Mouse (Mus musculus): ENCODE data around the gene Gpm6b. TPM values are rescaled to one million over a fixed set of nuclear protein-coding genes. Genes with fewer than 3 reads are reported as not detected.

Gpm6b gene
- 97.7 and 104 TPM in 2 replicates for polyA plus RNA-seq (2014; fragmentation: Nextera tagmentation; extraction: Ambion mirVana)

GRCm38 (mm10) chrX:166238831-166239460, at the start of gene Gpm6b:
TSS of gene Gpm6b (plus strand) at chrX:166238911.
- H3K27me3 ChIP-seq (ENCODE audit: control insufficient read depth, insufficient read depth, low read length): peaks cover 11% of the 10 kb centered on the region
- peak within 1 kb of the TSS; percentile 81 for H3K4me2 ChIP-seq (ENCODE audit: low read depth, low read length, severe bottlenecking)
- H3K4me1 ChIP-seq (replicated peaks; ENCODE audit: control insufficient read depth, insufficient read depth, low read length): no peaks in the 10 kb centered on the region
- no peak within 1 kb of the TSS for H3K27ac ChIP-seq (ENCODE audit: low read depth, low read length)
- H3K4me3 ChIP-seq (ENCODE audit: low read depth, low read length): peak within 1 kb of the TSS; percentile 46
- WGBS: 25% methylated on average over 38 of the region's 63 CpGs
- no peaks in the 10 kb centered on the region for H3K9me3 ChIP-seq (ENCODE audit: control insufficient read depth, low read length)
- no peaks in the 10 kb centered on the region for H3K36me3 ChIP-seq (ENCODE audit: control insufficient read depth, insufficient read depth, low read length)
- peak; percentile 94 for ATAC-seq (replicated peaks; ENCODE audit: low FRiP score)
- peak within 1 kb of the TSS; percentile 55 for H3K9ac ChIP-seq (ENCODE audit: low read length)
- peak; percentile 75 for DNase-seq (ENCODE audit: low spot score)

GRCm38 (mm10) chrX:166196327-166196726, 42.4 kb upstream of the Gpm6b start:
- Histone ChIP-seq H3K27me3 (ENCODE audit: control insufficient read depth, insufficient read depth, low read length) (no peaks in the 10 kb centered on the region), H3K9me3 (ENCODE audit: control insufficient read depth, low read length) (no peaks in the 10 kb centered on the region), H3K4me2 (ENCODE audit: low read depth, low read length, severe bottlenecking) (no peak overlapping the region), H3K36me3 (ENCODE audit: control insufficient read depth, insufficient read depth, low read length) (no peaks in the 10 kb centered on the region), H3K9ac (ENCODE audit: low read length) (no peak overlapping the region), H3K4me3 (ENCODE audit: low read depth, low read length) (no peak overlapping the region), H3K27ac (ENCODE audit: low read depth, low read length) (no peak overlapping the region), H3K4me1 (replicated peaks; ENCODE audit: control insufficient read depth, insufficient read depth, low read length) (no peaks in the 10 kb centered on the region)
- ATAC-seq (replicated peaks; ENCODE audit: low FRiP score) (no peak), DNase-seq (ENCODE audit: low spot score) (no peak)

GRCm38 (mm10) chrX:166198266-166198665, 40.4 kb upstream of the Gpm6b start:
- Histone ChIP-seq H3K4me3 (ENCODE audit: low read depth, low read length) (no peak overlapping the region), H3K9me3 (ENCODE audit: control insufficient read depth, low read length) (no peaks in the 10 kb centered on the region), H3K9ac (ENCODE audit: low read length) (no peak overlapping the region), H3K36me3 (ENCODE audit: control insufficient read depth, insufficient read depth, low read length) (no peaks in the 10 kb centered on the region), H3K27ac (ENCODE audit: low read depth, low read length) (no peak overlapping the region), H3K4me1 (replicated peaks; ENCODE audit: control insufficient read depth, insufficient read depth, low read length) (no peaks in the 10 kb centered on the region), H3K4me2 (ENCODE audit: low read depth, low read length, severe bottlenecking) (no peak overlapping the region), H3K27me3 (ENCODE audit: control insufficient read depth, insufficient read depth, low read length) (no peaks in the 10 kb centered on the region)
- ATAC-seq (replicated peaks; ENCODE audit: low FRiP score) (no peak), DNase-seq (ENCODE audit: low spot score) (no peak)
- 96% methylated on average over 2 of the region's 2 CpGs for WGBS

- Histone ChIP-seq H3K4me2 (ENCODE audit: low read depth, low read length, severe bottlenecking) (no peak overlapping the region), H3K36me3 (ENCODE audit: control insufficient read depth, insufficient read depth, low read length) (no peaks in the 10 kb centered on the region), H3K9me3 (ENCODE audit: control insufficient read depth, low read length) (no peaks in the 10 kb centered on the region), H3K27me3 (ENCODE audit: control insufficient read depth, insufficient read depth, low read length) (no peaks in the 10 kb centered on the region), H3K4me1 (replicated peaks; ENCODE audit: control insufficient read depth, insufficient read depth, low read length) (no peaks in the 10 kb centered on the region), H3K9ac (ENCODE audit: low read length) (no peak overlapping the region), H3K4me3 (ENCODE audit: low read depth, low read length) (no peak overlapping the region), H3K27ac (ENCODE audit: low read depth, low read length) (no peak overlapping the region)
- DNase-seq (ENCODE audit: low spot score) (no peak), ATAC-seq (replicated peaks; ENCODE audit: low FRiP score) (no peak)
Measured at GRCm38 (mm10) chrX:166199812-166200211, 38.9 kb upstream of the Gpm6b start.

- no peak for ATAC-seq (replicated peaks; ENCODE audit: low FRiP score)
- H3K27me3 ChIP-seq (ENCODE audit: control insufficient read depth, insufficient read depth, low read length): peaks cover 2% of the 10 kb centered on the region; the same call in 1 of the 2 replicates
- DNase-seq (ENCODE audit: low spot score): no peak
- H3K36me3 ChIP-seq (ENCODE audit: control insufficient read depth, insufficient read depth, low read length): no peaks in the 10 kb centered on the region
- H3K27ac ChIP-seq (ENCODE audit: low read depth, low read length): no peak overlapping the region
- H3K4me3 ChIP-seq (ENCODE audit: low read depth, low read length): no peak overlapping the region
- no peak overlapping the region for H3K4me2 ChIP-seq (ENCODE audit: low read depth, low read length, severe bottlenecking)
- WGBS: 82% methylated on average over 2 of the region's 2 CpGs
- H3K4me1 ChIP-seq (replicated peaks; ENCODE audit: control insufficient read depth, insufficient read depth, low read length): no peaks in the 10 kb centered on the region
- no peaks in the 10 kb centered on the region for H3K9me3 ChIP-seq (ENCODE audit: control insufficient read depth, low read length)
- H3K9ac ChIP-seq (ENCODE audit: low read length): no peak overlapping the region
Measured at GRCm38 (mm10) chrX:166214576-166214975, 24.1 kb upstream of the Gpm6b start.

GRCm38 (mm10) chrX:166216248-166216647, 22.5 kb upstream of the Gpm6b start:
- ATAC-seq (replicated peaks; ENCODE audit: low FRiP score) (no peak), DNase-seq (ENCODE audit: low spot score) (no peak)
- Histone ChIP-seq H3K4me1 (replicated peaks; ENCODE audit: control insufficient read depth, insufficient read depth, low read length) (no peaks in the 10 kb centered on the region), H3K27ac (ENCODE audit: low read depth, low read length) (no peak overlapping the region), H3K9me3 (ENCODE audit: control insufficient read depth, low read length) (no peaks in the 10 kb centered on the region), H3K27me3 (ENCODE audit: control insufficient read depth, insufficient read depth, low read length) (peaks cover 2% of the 10 kb centered on the region; the same call in 1 of the 2 replicates), H3K9ac (ENCODE audit: low read length) (no peak overlapping the region), H3K4me2 (ENCODE audit: low read depth, low read length, severe bottlenecking) (no peak overlapping the region), H3K4me3 (ENCODE audit: low read depth, low read length) (no peak overlapping the region), H3K36me3 (ENCODE audit: control insufficient read depth, insufficient read depth, low read length) (no peaks in the 10 kb centered on the region)
- WGBS: 89% methylated on average over 6 of the region's 6 CpGs

GRCm38 (mm10) chrX:166216720-166217119, 22.0 kb upstream of the Gpm6b start:
- Histone ChIP-seq H3K9ac (ENCODE audit: low read length) (no peak overlapping the region), H3K4me2 (ENCODE audit: low read depth, low read length, severe bottlenecking) (no peak overlapping the region), H3K4me3 (ENCODE audit: low read depth, low read length) (no peak overlapping the region), H3K27me3 (ENCODE audit: control insufficient read depth, insufficient read depth, low read length) (peaks cover 2% of the 10 kb centered on the region; the same call in 1 of the 2 replicates), H3K9me3 (ENCODE audit: control insufficient read depth, low read length) (no peaks in the 10 kb centered on the region), H3K36me3 (ENCODE audit: control insufficient read depth, insufficient read depth, low read length) (no peaks in the 10 kb centered on the region), H3K27ac (ENCODE audit: low read depth, low read length) (no peak overlapping the region), H3K4me1 (replicated peaks; ENCODE audit: control insufficient read depth, insufficient read depth, low read length) (no peaks in the 10 kb centered on the region)
- no peak for ATAC-seq (replicated peaks; ENCODE audit: low FRiP score)
- no peak for DNase-seq (ENCODE audit: low spot score)
- WGBS: 85% methylated on average over 8 of the region's 8 CpGs

GRCm38 (mm10) chrX:166219331-166219730, 19.4 kb upstream of the Gpm6b start:
- Histone ChIP-seq H3K4me2 (ENCODE audit: low read depth, low read length, severe bottlenecking) (no peak overlapping the region), H3K9ac (ENCODE audit: low read length) (no peak overlapping the region), H3K27me3 (ENCODE audit: control insufficient read depth, insufficient read depth, low read length) (peaks cover 2% of the 10 kb centered on the region; the same call in 1 of the 2 replicates), H3K36me3 (ENCODE audit: control insufficient read depth, insufficient read depth, low read length) (no peaks in the 10 kb centered on the region), H3K27ac (ENCODE audit: low read depth, low read length) (no peak overlapping the region), H3K4me3 (ENCODE audit: low read depth, low read length) (no peak overlapping the region), H3K9me3 (ENCODE audit: control insufficient read depth, low read length) (no peaks in the 10 kb centered on the region), H3K4me1 (replicated peaks; ENCODE audit: control insufficient read depth, insufficient read depth, low read length) (no peaks in the 10 kb centered on the region)
- DNase-seq (ENCODE audit: low spot score) (no peak), ATAC-seq (replicated peaks; ENCODE audit: low FRiP score) (no peak)
- 75% methylated on average over 5 of the region's 5 CpGs for WGBS

DNA sequence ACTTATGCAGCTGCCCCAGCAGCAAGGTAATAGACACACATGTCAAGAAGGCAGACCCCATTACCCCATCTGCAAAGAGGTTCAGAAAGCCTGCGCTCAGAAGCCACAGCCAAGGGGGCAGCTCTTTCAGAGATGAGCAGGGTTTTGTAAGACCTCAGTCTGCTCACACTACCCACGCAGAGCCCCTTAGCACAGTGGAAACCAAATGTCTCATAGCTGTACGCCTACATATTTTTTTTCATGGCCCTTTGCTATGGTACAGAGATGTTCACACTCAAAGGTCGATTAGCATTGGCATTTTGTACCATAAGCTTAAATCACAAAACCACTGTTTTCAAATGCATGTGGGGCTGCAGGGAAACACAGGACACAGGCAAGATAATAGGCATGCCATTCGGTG, 11.9 kb upstream of the Gpm6b start:
- no peaks in the 10 kb centered on the region for H3K9me3 ChIP-seq (ENCODE audit: control insufficient read depth, low read length)
- no peak for ATAC-seq (replicated peaks; ENCODE audit: low FRiP score)
- no peaks in the 10 kb centered on the region for H3K36me3 ChIP-seq (ENCODE audit: control insufficient read depth, insufficient read depth, low read length)
- no peak overlapping the region for H3K4me2 ChIP-seq (ENCODE audit: low read depth, low read length, severe bottlenecking)
- 85% methylated on average over 5 of the region's 5 CpGs for WGBS
- H3K27ac ChIP-seq (ENCODE audit: low read depth, low read length): no peak overlapping the region
- H3K9ac ChIP-seq (ENCODE audit: low read length): no peak overlapping the region
- H3K27me3 ChIP-seq (ENCODE audit: control insufficient read depth, insufficient read depth, low read length): peaks cover 3% of the 10 kb centered on the region; the same call in 1 of the 2 replicates
- DNase-seq (ENCODE audit: low spot score): no peak
- no peak overlapping the region for H3K4me3 ChIP-seq (ENCODE audit: low read depth, low read length)
- H3K4me1 ChIP-seq (replicated peaks; ENCODE audit: control insufficient read depth, insufficient read depth, low read length): no peaks in the 10 kb centered on the region
